Mouse (Mus musculus): ENCODE results near the gene Paf1.

- TF ChIP-seq CTCF (IDR thresholded peaks at IDR 0.05; ENCODE audit: control insufficient read depth, insufficient read depth, insufficient read length) (no peak), MYOD1 (IDR thresholded peaks at IDR 0.05; ENCODE audit: control insufficient read depth, insufficient read length, low read depth) (no peak), CEBPB (IDR thresholded peaks at IDR 0.05; ENCODE audit: low read depth) (no peak), MAX (IDR thresholded peaks at IDR 0.05) (no peak)
Measured at GRCm38 (mm10) chr7:28427738-28428137, 35.0 kb downstream of the Paf1 start.

Data from C2C12 (cell line).